Mouse (Mus musculus): Measurements from ENCODE around the gene Aatf. TPM values are rescaled to one million over a fixed set of nuclear protein-coding genes. Genes with fewer than 3 reads are reported as not detected.

The Aatf gene
- polyA plus RNA-seq, 1 experiment from 2014 or later: 60.0 TPM

DNA sequence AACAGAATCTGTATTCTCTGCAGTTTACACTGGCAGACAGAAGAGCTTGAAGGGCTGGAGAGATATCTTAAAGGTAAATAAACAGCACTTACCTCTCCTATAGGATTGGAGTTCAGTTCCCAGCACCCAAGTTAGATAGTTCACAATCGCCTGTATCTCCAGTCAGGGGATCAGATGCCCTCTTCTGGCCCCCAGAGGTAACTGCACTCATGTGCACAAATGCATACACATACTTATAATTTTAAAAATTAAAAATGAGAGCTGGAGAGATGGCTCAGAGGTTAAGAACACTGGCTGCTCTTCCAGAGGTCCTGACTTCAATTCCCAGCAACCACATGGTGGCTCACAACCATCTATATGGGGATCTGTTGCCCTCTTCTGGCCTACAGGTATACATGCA is 9.0 kb downstream of the Aatf start:
- peaks cover 34% of the 10 kb centered on the region for H3K36me3 ChIP-seq (ENCODE audit: insufficient read depth, low read length)
- H3K27me3 ChIP-seq (ENCODE audit: insufficient read depth, low read length): no peaks in the 10 kb centered on the region
- no peak overlapping the region for H3K9ac ChIP-seq (replicated peaks; ENCODE audit: low read length)
- no peak for ATAC-seq (ENCODE audit: low FRiP score, low TSS enrichment)
- H3K27ac ChIP-seq (ENCODE audit: low read length): no peak overlapping the region
- no peaks in the 10 kb centered on the region for H3K4me1 ChIP-seq (ENCODE audit: insufficient read depth, low read length)
- H3K9me3 ChIP-seq (ENCODE audit: low read length): no peaks in the 10 kb centered on the region
- no peak overlapping the region for H3K4me2 ChIP-seq (replicated peaks; ENCODE audit: low read depth, low read length)
- H3K4me3 ChIP-seq (ENCODE audit: low read length): no peak overlapping the region
- WGBS: 96% methylated on average over 1 of the region's 1 CpGs

DNA sequence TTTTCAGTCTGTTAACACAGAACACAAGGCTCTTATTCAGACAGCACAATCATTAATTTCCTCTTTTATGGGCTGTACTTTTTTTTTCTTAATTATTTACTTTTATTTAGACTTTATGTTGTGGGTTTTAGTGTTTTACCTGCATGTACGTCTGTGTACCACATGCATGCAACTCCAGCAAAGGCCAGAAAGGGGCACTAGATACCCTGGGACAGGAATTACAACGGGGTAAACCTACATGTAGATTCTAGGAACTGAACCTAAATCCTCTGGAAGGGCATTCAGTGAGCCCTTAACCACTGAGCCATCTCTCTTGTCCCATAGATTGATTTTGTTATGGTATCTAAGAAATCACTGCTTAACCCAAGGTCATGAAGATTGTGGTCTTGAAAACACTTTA is 15.4 kb downstream of the Aatf start:
- no peak for ATAC-seq (ENCODE audit: low FRiP score, low TSS enrichment)
- H3K27me3 ChIP-seq (ENCODE audit: insufficient read depth, low read length): no peaks in the 10 kb centered on the region
- no peak overlapping the region for H3K27ac ChIP-seq (ENCODE audit: low read length)
- H3K9me3 ChIP-seq (ENCODE audit: low read length): no peaks in the 10 kb centered on the region
- H3K36me3 ChIP-seq (ENCODE audit: insufficient read depth, low read length): peaks cover 7% of the 10 kb centered on the region; the same call in 1 of the 2 replicates
- no peak overlapping the region for H3K4me3 ChIP-seq (ENCODE audit: low read length)
- no peak overlapping the region for H3K9ac ChIP-seq (replicated peaks; ENCODE audit: low read length)
- no peak overlapping the region for H3K4me2 ChIP-seq (replicated peaks; ENCODE audit: low read depth, low read length)
- 0 out of 2 replicates have a peak, but pooled peaks cover 3% of the 10 kb centered on the region for H3K4me1 ChIP-seq (ENCODE audit: insufficient read depth, low read length)
- WGBS: 65% methylated on average over 2 of the region's 2 CpGs

DNA sequence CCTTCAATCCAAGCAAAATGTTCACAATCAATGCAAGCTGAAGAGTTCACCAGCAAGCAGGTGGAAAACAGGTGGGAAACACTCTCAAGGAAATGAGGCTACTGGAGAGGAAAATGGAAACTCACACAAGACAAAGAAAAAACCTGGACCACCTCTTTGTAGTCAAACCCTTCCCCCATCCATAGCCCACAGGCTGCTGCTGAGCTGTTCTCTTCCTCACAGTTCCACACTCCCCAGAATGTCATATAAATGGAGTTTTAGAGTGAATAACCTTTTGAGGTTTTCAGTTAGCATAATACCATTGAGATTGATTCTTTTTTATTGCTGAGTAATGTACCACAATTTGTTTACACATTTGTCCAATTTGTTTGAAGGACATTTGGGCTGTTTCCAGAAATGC is 16.4 kb downstream of the Aatf start:
- H3K27me3 ChIP-seq (ENCODE audit: insufficient read depth, low read length): no peaks in the 10 kb centered on the region
- no peak overlapping the region for H3K27ac ChIP-seq (ENCODE audit: low read length)
- H3K9ac ChIP-seq (replicated peaks; ENCODE audit: low read length): no peak overlapping the region
- no peak overlapping the region for H3K4me2 ChIP-seq (replicated peaks; ENCODE audit: low read depth, low read length)
- H3K4me3 ChIP-seq (ENCODE audit: low read length): no peak overlapping the region
- peaks cover 7% of the 10 kb centered on the region; the same call in 1 of the 2 replicates for H3K36me3 ChIP-seq (ENCODE audit: insufficient read depth, low read length)
- 0 out of 2 replicates have a peak, but pooled peaks cover 3% of the 10 kb centered on the region for H3K4me1 ChIP-seq (ENCODE audit: insufficient read depth, low read length)
- H3K9me3 ChIP-seq (ENCODE audit: low read length): no peaks in the 10 kb centered on the region
- no peak for ATAC-seq (ENCODE audit: low FRiP score, low TSS enrichment)

DNA sequence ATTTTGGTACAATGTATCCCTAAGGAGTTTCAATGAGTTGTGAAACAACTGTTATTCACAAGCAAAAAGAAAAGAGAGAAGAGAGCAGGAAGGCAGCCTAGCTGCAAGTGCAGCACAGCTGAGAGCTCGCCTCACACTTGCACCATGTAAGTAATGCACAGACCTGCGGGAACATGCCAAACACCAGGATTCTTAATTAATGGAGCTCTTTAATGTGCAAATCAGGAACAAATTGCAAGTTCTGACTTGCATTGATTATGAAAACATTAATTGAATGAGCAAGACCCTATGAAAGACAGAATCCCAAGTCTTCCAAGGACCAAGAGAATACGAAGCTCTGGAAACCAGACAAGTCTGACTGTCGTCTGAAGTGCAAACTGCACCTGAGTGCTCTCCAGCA is 17.5 kb downstream of the Aatf start:
- no peak overlapping the region for H3K9ac ChIP-seq (replicated peaks; ENCODE audit: low read length)
- no peak overlapping the region for H3K4me2 ChIP-seq (replicated peaks; ENCODE audit: low read depth, low read length)
- WGBS: 71% methylated on average over 4 of the region's 4 CpGs
- 0 out of 2 replicates have a peak, but pooled peaks cover 3% of the 10 kb centered on the region for H3K4me1 ChIP-seq (ENCODE audit: insufficient read depth, low read length)
- no peak overlapping the region for H3K4me3 ChIP-seq (ENCODE audit: low read length)
- H3K27ac ChIP-seq (ENCODE audit: low read length): no peak overlapping the region
- H3K36me3 ChIP-seq (ENCODE audit: insufficient read depth, low read length): peaks cover 11% of the 10 kb centered on the region; the same call in 1 of the 2 replicates
- no peak for ATAC-seq (ENCODE audit: low FRiP score, low TSS enrichment)
- no peaks in the 10 kb centered on the region for H3K9me3 ChIP-seq (ENCODE audit: low read length)
- no peaks in the 10 kb centered on the region for H3K27me3 ChIP-seq (ENCODE audit: insufficient read depth, low read length)

DNA sequence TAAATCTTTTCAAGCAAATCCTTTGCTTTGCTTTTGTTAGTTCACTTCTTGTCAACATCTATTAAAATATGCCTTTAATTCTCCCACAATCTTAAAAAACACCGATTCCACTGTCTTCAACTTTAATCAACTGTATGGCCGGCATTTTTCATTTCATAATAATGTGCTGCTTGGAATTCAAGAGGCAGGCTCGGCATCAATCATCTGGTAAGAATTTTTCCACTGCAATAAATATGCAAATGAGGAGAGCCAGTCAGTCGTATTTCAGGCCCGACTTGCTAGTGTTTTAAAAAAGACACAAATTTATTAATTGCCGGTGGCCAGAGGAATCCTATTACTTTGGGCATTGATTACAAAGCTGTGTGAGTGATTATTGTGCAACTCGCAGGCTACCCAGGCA is 31.7 kb downstream of the Aatf start:
- H3K36me3 ChIP-seq (ENCODE audit: insufficient read depth, low read length): no peaks in the 10 kb centered on the region
- H3K4me3 ChIP-seq (ENCODE audit: low read length): no peak overlapping the region
- no peak overlapping the region for H3K4me2 ChIP-seq (replicated peaks; ENCODE audit: low read depth, low read length)
- no peaks in the 10 kb centered on the region for H3K27me3 ChIP-seq (ENCODE audit: insufficient read depth, low read length)
- H3K9ac ChIP-seq (replicated peaks; ENCODE audit: low read length): no peak overlapping the region
- WGBS: 55% methylated on average over 7 of the region's 7 CpGs
- peaks cover 13% of the 10 kb centered on the region for H3K4me1 ChIP-seq (ENCODE audit: insufficient read depth, low read length)
- H3K9me3 ChIP-seq (ENCODE audit: low read length): no peaks in the 10 kb centered on the region
- no peak for ATAC-seq (ENCODE audit: low FRiP score, low TSS enrichment)
- no peak overlapping the region for H3K27ac ChIP-seq (ENCODE audit: low read length)

DNA sequence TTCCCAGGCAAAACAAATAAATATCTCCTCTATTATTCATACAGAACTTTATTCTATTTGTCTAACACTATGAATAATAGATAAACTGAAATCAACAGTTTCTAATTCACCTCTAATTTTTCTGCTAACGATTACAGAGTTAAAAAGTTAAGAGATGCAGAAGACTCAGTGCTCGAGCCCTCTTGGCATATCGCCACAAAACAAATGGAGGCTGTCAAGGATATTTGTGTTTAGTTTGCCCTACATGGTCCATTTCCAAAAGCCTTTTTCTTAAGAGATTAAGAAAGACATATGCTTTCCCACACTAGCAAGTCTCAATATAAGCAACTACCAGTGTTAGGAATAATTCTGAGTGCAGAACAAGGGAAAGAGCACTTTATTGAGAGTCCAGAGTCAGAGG is 32.9 kb downstream of the Aatf start:
- Histone ChIP-seq H3K4me1 (ENCODE audit: insufficient read depth, low read length) (peaks cover 13% of the 10 kb centered on the region), H3K9me3 (ENCODE audit: low read length) (no peaks in the 10 kb centered on the region), H3K4me3 (ENCODE audit: low read length) (no peak overlapping the region), H3K4me2 (replicated peaks; ENCODE audit: low read depth, low read length) (no peak overlapping the region), H3K27me3 (ENCODE audit: insufficient read depth, low read length) (no peaks in the 10 kb centered on the region), H3K9ac (replicated peaks; ENCODE audit: low read length) (no peak overlapping the region), H3K27ac (ENCODE audit: low read length) (no peak overlapping the region), H3K36me3 (ENCODE audit: insufficient read depth, low read length) (no peaks in the 10 kb centered on the region)
- 52% methylated on average over 3 of the region's 3 CpGs for WGBS
- ATAC-seq (ENCODE audit: low FRiP score, low TSS enrichment): no peak

DNA sequence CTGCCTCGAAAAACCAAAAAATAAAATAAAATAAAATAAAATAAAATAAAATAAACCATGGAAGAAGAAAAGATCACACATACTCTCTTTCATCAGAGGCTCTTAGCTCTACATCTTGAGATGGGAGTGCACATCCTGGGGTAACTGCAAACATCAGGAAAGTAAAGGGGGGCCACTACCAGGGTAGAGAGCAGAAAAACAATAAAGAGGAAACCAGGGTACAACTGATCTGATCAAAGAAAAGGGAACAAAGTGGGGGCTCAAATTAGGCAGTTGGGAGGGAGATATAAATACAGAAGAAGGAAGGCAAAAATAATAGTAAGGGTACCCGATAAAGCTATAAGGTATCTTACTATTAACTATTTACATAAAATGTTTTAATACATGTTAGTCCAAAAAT is 36.7 kb downstream of the Aatf start:
- Histone ChIP-seq H3K27me3 (ENCODE audit: insufficient read depth, low read length) (no peaks in the 10 kb centered on the region), H3K4me1 (ENCODE audit: insufficient read depth, low read length) (peaks cover 7% of the 10 kb centered on the region), H3K4me3 (ENCODE audit: low read length) (no peak overlapping the region), H3K9ac (replicated peaks; ENCODE audit: low read length) (no peak overlapping the region), H3K27ac (ENCODE audit: low read length) (no peak overlapping the region), H3K36me3 (ENCODE audit: insufficient read depth, low read length) (peaks cover 5% of the 10 kb centered on the region), H3K9me3 (ENCODE audit: low read length) (no peaks in the 10 kb centered on the region), H3K4me2 (replicated peaks; ENCODE audit: low read depth, low read length) (no peak overlapping the region)
- no peak for ATAC-seq (ENCODE audit: low FRiP score, low TSS enrichment)
- 91% methylated on average over 2 of the region's 2 CpGs for WGBS

DNA sequence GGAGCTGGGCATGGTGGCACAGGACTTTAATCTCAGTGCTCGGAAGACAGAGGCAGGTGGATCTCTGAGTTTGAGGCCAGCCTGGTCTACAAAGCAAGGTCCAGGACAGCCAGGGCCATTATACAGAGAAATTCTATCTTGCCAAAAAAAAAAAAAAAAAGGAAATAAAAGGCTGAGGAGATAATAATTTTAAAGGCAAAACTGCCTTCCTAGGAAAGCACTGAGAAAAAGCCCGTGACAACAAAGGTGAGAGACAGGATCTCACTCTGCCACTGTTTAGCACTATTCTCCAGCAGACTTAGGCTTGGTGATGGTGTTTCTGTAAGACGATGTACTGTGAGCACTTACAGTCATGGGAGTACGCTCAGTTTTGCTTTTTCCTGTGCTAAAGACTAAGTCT is 37.3 kb downstream of the Aatf start:
- ATAC-seq (ENCODE audit: low FRiP score, low TSS enrichment): no peak
- Histone ChIP-seq H3K4me2 (replicated peaks; ENCODE audit: low read depth, low read length) (no peak overlapping the region), H3K4me3 (ENCODE audit: low read length) (no peak overlapping the region), H3K36me3 (ENCODE audit: insufficient read depth, low read length) (peaks cover 8% of the 10 kb centered on the region), H3K9me3 (ENCODE audit: low read length) (no peaks in the 10 kb centered on the region), H3K9ac (replicated peaks; ENCODE audit: low read length) (no peak overlapping the region), H3K4me1 (ENCODE audit: insufficient read depth, low read length) (0 out of 2 replicates have a peak, but pooled peaks cover 3% of the 10 kb centered on the region), H3K27ac (ENCODE audit: low read length) (no peak overlapping the region), H3K27me3 (ENCODE audit: insufficient read depth, low read length) (no peaks in the 10 kb centered on the region)
- WGBS: 98% methylated on average over 4 of the region's 4 CpGs

DNA sequence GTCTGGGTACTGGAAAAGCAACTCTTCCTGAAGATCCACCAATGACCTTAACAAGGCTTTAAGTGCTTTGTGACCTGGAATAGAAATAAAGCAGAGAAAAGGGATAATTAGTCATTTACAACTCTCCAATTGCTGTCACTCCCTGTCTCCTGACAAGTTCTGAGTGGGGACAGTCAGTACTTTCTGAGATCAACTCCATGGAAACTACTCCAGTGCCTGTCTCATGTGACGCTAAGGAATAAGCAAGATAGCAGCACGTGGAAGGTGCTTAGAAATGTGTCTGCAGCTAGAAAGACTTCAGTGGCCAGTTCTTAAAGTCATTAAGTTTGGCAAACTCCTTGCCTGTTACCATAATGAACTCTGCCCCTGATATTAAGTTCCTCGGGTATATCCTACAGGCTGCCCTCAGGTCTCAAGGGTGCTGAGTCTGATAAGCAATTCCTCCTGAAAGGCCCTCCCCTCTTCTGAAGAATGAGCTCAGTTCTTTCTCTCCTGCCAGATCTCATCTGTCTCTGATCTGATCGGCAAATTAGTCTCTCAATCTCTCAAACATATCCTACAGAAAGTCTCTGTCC is 40.1 kb downstream of the Aatf start:
- no peaks in the 10 kb centered on the region for H3K4me1 ChIP-seq (ENCODE audit: insufficient read depth, low read length)
- H3K27ac ChIP-seq (ENCODE audit: low read length): no peak overlapping the region
- 72% methylated on average over 4 of the region's 4 CpGs for WGBS
- peaks cover 11% of the 10 kb centered on the region for H3K36me3 ChIP-seq (ENCODE audit: insufficient read depth, low read length)
- no peak overlapping the region for H3K4me3 ChIP-seq (ENCODE audit: low read length)
- H3K27me3 ChIP-seq (ENCODE audit: insufficient read depth, low read length): no peaks in the 10 kb centered on the region
- ATAC-seq (ENCODE audit: low FRiP score, low TSS enrichment): no peak
- H3K4me2 ChIP-seq (replicated peaks; ENCODE audit: low read depth, low read length): no peak overlapping the region
- H3K9ac ChIP-seq (replicated peaks; ENCODE audit: low read length): no peak overlapping the region
- H3K9me3 ChIP-seq (ENCODE audit: low read length): no peaks in the 10 kb centered on the region

DNA sequence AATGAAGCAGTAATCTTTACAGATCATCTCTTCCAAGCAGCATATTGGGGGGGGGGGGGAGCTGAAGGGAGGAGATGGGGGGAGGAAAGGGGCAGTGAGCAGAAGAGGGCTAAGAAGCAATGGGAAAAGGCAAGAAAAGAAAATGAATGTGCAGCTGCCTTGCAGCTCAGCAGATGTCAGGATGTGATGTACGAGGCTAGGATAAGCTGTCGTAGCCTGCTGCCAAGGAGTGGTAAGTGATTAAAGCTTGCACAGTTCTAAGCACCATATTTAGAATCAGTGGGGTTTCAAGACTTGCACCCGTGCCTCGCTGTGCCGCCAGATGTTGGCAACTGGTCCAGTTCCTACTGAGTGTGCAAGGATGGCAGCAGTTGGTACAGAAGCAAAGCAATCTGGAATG is 48.8 kb downstream of the Aatf start:
- Histone ChIP-seq H3K9ac (replicated peaks; ENCODE audit: low read length) (no peak overlapping the region), H3K9me3 (ENCODE audit: low read length) (no peaks in the 10 kb centered on the region), H3K27ac (ENCODE audit: low read length) (no peak overlapping the region), H3K4me1 (ENCODE audit: insufficient read depth, low read length) (no peaks in the 10 kb centered on the region), H3K27me3 (ENCODE audit: insufficient read depth, low read length) (no peaks in the 10 kb centered on the region), H3K4me3 (ENCODE audit: low read length) (no peak overlapping the region), H3K4me2 (replicated peaks; ENCODE audit: low read depth, low read length) (no peak overlapping the region), H3K36me3 (ENCODE audit: insufficient read depth, low read length) (peaks cover 16% of the 10 kb centered on the region)
- WGBS: 73% methylated on average over 5 of the region's 5 CpGs
- ATAC-seq (ENCODE audit: low FRiP score, low TSS enrichment): no peak
